Mouse (Mus musculus): Measurements from ENCODE around the gene Nphp3.
A peak's percentile ranks its signal among the peaks of the same experiment; 100 is the strongest.

The Nphp3 gene

GRCm38 (mm10) chr9:104001921-104002859 is at the start of gene Nphp3:
Gene Nphp3 (plus strand): TSS chr9:104002544.
- peak; percentile 99 for DNase-seq (ENCODE audit: low spot score in 2 of 2)

- no peak for DNase-seq (ENCODE audit: low spot score in 2 of 2)
Observed at GRCm38 (mm10) chr9:103958722-103959121, 43.6 kb upstream of the Nphp3 start.

GRCm38 (mm10) chr9:103959989-103960388 is 42.4 kb upstream of the Nphp3 start:
- no peak for DNase-seq (ENCODE audit: low spot score in 2 of 2)

GRCm38 (mm10) chr9:103996496-103996895 is 5.8 kb upstream of the Nphp3 start:
- no peak for DNase-seq (ENCODE audit: low spot score in 2 of 2)

GRCm38 (mm10) chr9:104000601-104001000 is 1.7 kb upstream of the Nphp3 start:
- DNase-seq (ENCODE audit: low spot score in 2 of 2): no peak

- DNase-seq (ENCODE audit: low spot score in 2 of 2): peak in 1 of 2 experiments; percentile 65
Observed at GRCm38 (mm10) chr9:104002913-104003330, 578 bp downstream of the Nphp3 start.

- no peak for DNase-seq (ENCODE audit: low spot score in 2 of 2)
Observed at GRCm38 (mm10) chr9:104014526-104014925, 12.2 kb downstream of the Nphp3 start.

- no peak for DNase-seq (ENCODE audit: low spot score in 2 of 2)
Observed at GRCm38 (mm10) chr9:104021026-104021425, 18.7 kb downstream of the Nphp3 start.

GRCm38 (mm10) chr9:104027186-104027585 is 24.8 kb downstream of the Nphp3 start:
- DNase-seq (ENCODE audit: low spot score in 2 of 2): no peak

- DNase-seq (ENCODE audit: low spot score in 2 of 2): no peak
Observed at GRCm38 (mm10) chr9:104029861-104030260, 27.5 kb downstream of the Nphp3 start.

- no peak for DNase-seq (ENCODE audit: low spot score in 2 of 2)
Observed at GRCm38 (mm10) chr9:104034231-104034630, 31.9 kb downstream of the Nphp3 start.

- no peak for DNase-seq (ENCODE audit: low spot score in 2 of 2)
Observed at GRCm38 (mm10) chr9:104034718-104035117, 32.4 kb downstream of the Nphp3 start.

GRCm38 (mm10) chr9:104035261-104036015 is 33.1 kb downstream of the Nphp3 start:
- DNase-seq (ENCODE audit: low spot score in 2 of 2): peak; percentile 46 to 82

GRCm38 (mm10) chr9:104038266-104038665 is 35.9 kb downstream of the Nphp3 start:
- no peak for DNase-seq (ENCODE audit: low spot score in 2 of 2)

- no peak for DNase-seq (ENCODE audit: low spot score in 2 of 2)
Observed at GRCm38 (mm10) chr9:104039031-104039695, 36.8 kb downstream of the Nphp3 start.

GRCm38 (mm10) chr9:104039742-104040141 is 37.4 kb downstream of the Nphp3 start:
- no peak for DNase-seq (ENCODE audit: low spot score in 2 of 2)

GRCm38 (mm10) chr9:104040362-104040761 is 38.0 kb downstream of the Nphp3 start, which contains the start of gene Gm28305:
Gene Gm28305 (plus strand): TSS chr9:104040662.
- DNase-seq (ENCODE audit: low spot score in 2 of 2): no peak

- no peak for DNase-seq (ENCODE audit: low spot score in 2 of 2)
Observed at GRCm38 (mm10) chr9:104043676-104044075, 41.3 kb downstream of the Nphp3 start.

GRCm38 (mm10) chr9:104051028-104051427 is 48.7 kb downstream of the Nphp3 start:
- DNase-seq (ENCODE audit: low spot score in 2 of 2): no peak

GRCm38 (mm10) chr9:104062430-104063243 is 60.3 kb downstream of the Nphp3 start, which contains the start of gene Uba5:
Gene Uba5 (minus strand): TSS chr9:104063134.
- DNase-seq (ENCODE audit: low spot score in 2 of 2): peak; percentile 64 to 68
